Mouse (Mus musculus): Measurements from ENCODE around the gene Ndufb7. TPM values are rescaled to one million over a fixed set of nuclear protein-coding genes. Genes with fewer than 3 reads are reported as not detected.

Gene Ndufb7
- total RNA-seq, 2 experiments from 2014 or later: 163 to 255 TPM

GRCm38 (mm10) chr8:83598146-83598545 is 31.7 kb downstream of the Ndufb7 start:
- ATAC-seq (replicated peaks; ENCODE audit: poor library complexity): no peak

DNA sequence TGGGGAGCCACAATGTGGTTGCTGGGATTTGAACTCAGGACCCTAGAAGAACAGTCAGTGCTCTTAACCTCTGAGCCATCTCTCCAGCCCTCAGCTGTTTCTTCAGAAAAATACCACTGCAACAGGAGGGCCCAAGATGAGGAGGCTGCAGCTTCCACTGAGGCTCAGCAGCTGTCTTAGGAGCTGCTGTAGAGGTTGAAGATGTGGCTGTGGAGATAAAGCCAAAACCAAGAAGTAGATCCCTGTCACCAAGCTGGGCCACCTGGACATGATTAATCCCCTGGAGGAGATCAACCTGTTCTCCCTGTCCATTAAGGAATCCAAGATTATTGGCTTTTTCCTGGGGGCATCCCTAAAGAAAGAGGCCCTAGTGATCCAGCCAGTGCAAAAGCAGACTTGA is 33.3 kb downstream of the Ndufb7 start:
- ATAC-seq (replicated peaks; ENCODE audit: poor library complexity): peak; percentile 27

- ATAC-seq (replicated peaks; ENCODE audit: poor library complexity): no peak
Measured at GRCm38 (mm10) chr8:83602650-83603029, 36.2 kb downstream of the Ndufb7 start.

- ATAC-seq (replicated peaks; ENCODE audit: poor library complexity): peak; percentile 83
Measured at GRCm38 (mm10) chr8:83607661-83608397, 41.4 kb downstream of the Ndufb7 start, which contains the start of the genes Tecr and Dnajb1. Tecr (minus strand) TSS chr8:83607971. Dnajb1 (plus strand) TSS chr8:83608193.

- ATAC-seq (replicated peaks; ENCODE audit: poor library complexity): peak; percentile 61
Measured at GRCm38 (mm10) chr8:83608398-83608829, 41.9 kb downstream of the Ndufb7 start.

- no peak for ATAC-seq (replicated peaks; ENCODE audit: poor library complexity)
Measured at GRCm38 (mm10) chr8:83609086-83609485, 42.6 kb downstream of the Ndufb7 start.

DNA sequence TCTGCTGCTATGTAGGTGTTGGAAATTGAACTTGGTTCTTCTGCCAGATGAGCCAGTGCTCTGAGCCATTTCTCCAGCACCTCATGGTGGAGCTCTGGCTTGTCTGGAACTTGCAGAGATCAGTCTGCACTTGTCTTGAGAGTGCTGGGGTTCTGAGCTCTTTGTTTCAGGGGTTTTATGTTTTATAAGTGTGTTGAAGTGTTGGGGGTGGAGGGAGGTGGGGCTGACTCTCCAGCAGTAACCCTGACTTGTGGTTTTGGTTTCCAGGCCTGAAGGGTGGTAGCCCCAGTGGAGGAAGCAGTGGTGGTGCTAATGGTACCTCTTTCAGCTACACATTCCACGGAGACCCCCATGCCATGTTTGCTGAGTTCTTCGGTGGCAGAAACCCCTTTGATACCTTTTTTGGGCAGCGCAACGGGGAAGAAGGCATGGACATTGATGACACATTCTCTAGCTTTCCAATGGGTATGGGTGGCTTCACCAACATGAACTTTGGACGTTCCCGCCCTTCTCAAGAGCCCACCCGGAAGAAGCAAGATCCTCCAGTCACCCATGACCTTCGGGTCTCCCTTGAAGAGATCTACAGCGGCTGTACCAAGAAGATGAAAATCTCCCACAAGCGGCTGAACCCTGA is 43.2 kb downstream of the Ndufb7 start:
- no peak for ATAC-seq (replicated peaks; ENCODE audit: poor library complexity)

GRCm38 (mm10) chr8:83611921-83612320 is 45.5 kb downstream of the Ndufb7 start:
- ATAC-seq (replicated peaks; ENCODE audit: poor library complexity): no peak

DNA sequence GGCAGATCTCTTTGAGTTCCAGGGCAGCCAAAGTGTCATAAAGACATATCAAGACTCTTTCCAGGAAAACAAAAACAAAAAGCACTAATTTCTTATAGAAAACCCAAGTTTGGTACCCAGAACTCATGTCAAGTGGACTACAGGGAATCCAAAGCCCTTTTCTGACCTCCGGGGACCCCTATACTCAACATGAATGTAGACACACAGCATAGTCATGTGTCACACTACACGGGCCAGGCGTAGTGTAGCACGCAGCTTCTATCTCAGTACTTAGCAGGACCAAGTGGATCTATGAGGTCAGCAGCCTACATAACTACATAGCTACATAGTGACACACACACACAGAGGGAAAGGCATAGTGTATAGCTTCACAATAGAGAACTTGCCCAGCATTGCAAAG is 47.2 kb downstream of the Ndufb7 start:
- no peak for ATAC-seq (replicated peaks; ENCODE audit: poor library complexity)

GRCm38 (mm10) chr8:83616625-83617024 is 50.2 kb downstream of the Ndufb7 start:
- ATAC-seq (replicated peaks; ENCODE audit: poor library complexity): no peak

- no peak for ATAC-seq (replicated peaks; ENCODE audit: poor library complexity)
Measured at GRCm38 (mm10) chr8:83617111-83617510, 50.6 kb downstream of the Ndufb7 start.

DNA sequence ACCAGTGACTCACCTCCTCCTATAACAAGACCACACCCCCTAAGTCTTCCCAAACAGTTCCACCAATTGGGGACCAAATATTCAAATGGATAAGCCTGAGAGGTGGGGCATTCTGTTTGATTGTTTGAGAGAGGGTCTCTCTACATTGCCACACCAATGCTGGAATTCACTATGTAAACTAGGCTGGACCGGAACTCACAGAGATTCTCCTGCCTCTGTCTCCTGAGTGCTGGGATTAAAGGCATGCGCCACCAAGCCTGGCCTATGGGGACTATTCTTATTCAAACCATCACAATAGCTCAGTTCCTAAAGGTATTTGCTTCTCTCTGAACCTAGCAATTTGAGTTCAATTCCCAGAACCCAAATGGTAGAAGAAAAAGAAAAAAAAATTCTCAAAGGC is 52.1 kb downstream of the Ndufb7 start:
- no peak for ATAC-seq (replicated peaks; ENCODE audit: poor library complexity)

DNA sequence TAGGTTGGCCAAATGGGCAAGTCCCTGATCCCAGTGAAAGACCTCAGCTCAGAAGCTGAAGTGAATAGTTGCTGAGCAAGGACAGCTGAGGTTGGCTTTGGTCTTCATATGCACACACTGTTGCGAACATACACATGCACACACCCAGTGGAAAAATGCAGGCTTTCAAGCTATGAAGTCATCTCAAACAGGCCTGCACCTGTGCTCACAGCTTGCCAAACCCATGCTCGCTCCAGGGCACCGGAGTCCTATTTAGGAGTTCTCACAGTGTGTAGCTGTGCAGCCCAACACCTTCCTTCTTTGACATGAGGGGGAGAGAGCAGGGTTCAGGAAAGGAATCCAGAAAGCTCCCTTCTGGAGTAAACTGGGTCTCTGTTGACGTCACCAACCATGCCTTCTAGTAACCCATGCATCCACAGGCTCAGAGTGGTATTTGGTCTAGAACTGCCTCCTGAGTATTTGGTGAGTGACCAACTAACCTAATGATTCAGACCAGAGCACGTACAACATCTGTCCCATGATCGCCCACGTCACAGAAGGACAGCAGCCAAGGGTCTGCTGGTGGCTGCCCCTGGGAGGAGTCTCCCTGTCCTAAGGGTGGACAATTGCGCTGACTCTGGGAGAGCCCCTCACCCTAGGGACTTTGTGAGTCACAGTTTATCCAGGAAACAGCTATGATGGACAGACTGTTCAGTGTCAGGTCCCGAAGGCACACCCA is 53.3 kb downstream of the Ndufb7 start:
- ATAC-seq (replicated peaks; ENCODE audit: poor library complexity): no peak

Other genes starting within 250 kb of the Ndufb7 start
- gene Elmod2, start 234.2 kb upstream of the Ndufb7 start, total RNA-seq (2015): 12.6 and 13.5 TPM in 2 replicates
- gene Elmod2, start 234.2 kb upstream of the Ndufb7 start, total RNA-seq (2017): 18.4 and 29.3 TPM in 2 replicates
- gene Mgat4d, start 218.2 kb upstream of the Ndufb7 start, total RNA-seq (2015): not detected in 2 replicates
- gene Mgat4d, start 218.2 kb upstream of the Ndufb7 start, total RNA-seq (2017): not detected in 2 replicates
- 0.05 TPM in 1 of 2 replicates, not detected in the other for gene Clgn, start 176.8 kb upstream of the Ndufb7 start, total RNA-seq (2015)
- gene Clgn, start 176.8 kb upstream of the Ndufb7 start, total RNA-seq (2017): not detected in 2 replicates
- gene Scoc, start 108.3 kb upstream of the Ndufb7 start, total RNA-seq (2015): 64.4 and 70.9 TPM in 2 replicates
- 27.9 and 43.9 TPM in 2 replicates for gene Scoc, start 108.3 kb upstream of the Ndufb7 start, total RNA-seq (2017)
- gene Olfr370, start 30.9 kb upstream of the Ndufb7 start, total RNA-seq (2015): not detected in 2 replicates
- not detected in 2 replicates for gene Olfr370, start 30.9 kb upstream of the Ndufb7 start, total RNA-seq (2017)
- 363 and 424 TPM in 2 replicates for gene Tecr, start 41.3 kb downstream of the Ndufb7 start, total RNA-seq (2015)
- 324 and 345 TPM in 2 replicates for gene Tecr, start 41.3 kb downstream of the Ndufb7 start, total RNA-seq (2017)
- 45.5 and 47.6 TPM in 2 replicates for gene Dnajb1, start 41.5 kb downstream of the Ndufb7 start, total RNA-seq (2015)
- 26.2 and 28.0 TPM in 2 replicates for gene Dnajb1, start 41.5 kb downstream of the Ndufb7 start, total RNA-seq (2017)
- 14.7 and 19.0 TPM in 2 replicates for gene Gipc1, start 86.0 kb downstream of the Ndufb7 start, total RNA-seq (2015)
- gene Gipc1, start 86.0 kb downstream of the Ndufb7 start, total RNA-seq (2017): 14.3 and 17.8 TPM in 2 replicates
- 0.10 TPM in 1 of 2 replicates, not detected in the other for gene Ptger1, start 100.0 kb downstream of the Ndufb7 start, total RNA-seq (2015)
- 0.87 and 1.6 TPM in 2 replicates for gene Ptger1, start 100.0 kb downstream of the Ndufb7 start, total RNA-seq (2017)
- 31.5 and 31.6 TPM in 2 replicates for gene Pkn1, start 132.5 kb downstream of the Ndufb7 start, total RNA-seq (2015)
- 62.5 and 78.8 TPM in 2 replicates for gene Pkn1, start 132.5 kb downstream of the Ndufb7 start, total RNA-seq (2017)
- gene Ddx39, start 148.5 kb downstream of the Ndufb7 start, total RNA-seq (2015): 119 and 139 TPM in 2 replicates
- 121 and 131 TPM in 2 replicates for gene Ddx39, start 148.5 kb downstream of the Ndufb7 start, total RNA-seq (2017)
- 27.1 and 29.1 TPM in 2 replicates for gene Adgre5, start 174.7 kb downstream of the Ndufb7 start, total RNA-seq (2015)
- 19.8 and 30.2 TPM in 2 replicates for gene Adgre5, start 174.7 kb downstream of the Ndufb7 start, total RNA-seq (2017)

Measured in megakaryocyte progenitor cell, adult 5-6 weeks (primary cell).